ENCODE assay signal across 8 mouse cellular contexts in the genomic region with DNA sequence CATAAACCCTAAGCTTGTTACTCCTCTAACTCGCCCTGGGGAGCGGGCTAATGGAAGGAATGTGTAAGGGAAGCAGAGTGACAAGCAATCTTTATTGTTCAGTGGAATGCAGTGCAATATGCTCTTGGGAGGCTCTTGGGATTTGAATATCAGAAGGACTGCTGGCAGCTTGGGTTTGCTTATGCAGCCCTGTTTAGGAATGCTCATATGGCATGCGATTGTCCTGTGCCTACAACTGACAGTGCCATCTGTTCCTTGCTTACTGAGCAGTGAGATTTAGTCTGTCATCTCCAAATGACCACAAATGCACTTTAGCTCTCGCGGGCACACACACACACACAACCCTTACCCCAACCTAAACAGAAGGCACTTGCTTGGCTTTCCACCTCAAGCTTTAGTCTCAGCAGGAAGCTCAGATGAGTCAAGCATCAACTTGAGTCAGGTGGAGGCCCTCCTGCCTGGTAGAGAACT. TPM values are rescaled to one million over a fixed set of nuclear protein-coding genes. Genes with fewer than 3 reads are reported as not detected.
A peak's percentile ranks its signal among the peaks of the same experiment; 100 is the strongest.
DNase-seq lines count a peak whose midpoint lies in the region; ATAC-seq and TF ChIP-seq lines count a peak whose summit lies in the region.

No protein-coding gene starts in this region.

- peaks cover 16% of the 10 kb centered on the region for H3K4me1 ChIP-seq in cerebellum, adult 2 months (ENCODE audit: control insufficient read depth, insufficient read depth, low read length)
- H3K4me1 ChIP-seq in hindbrain, embryonic 12.5 days = peaks cover 7% of the 10 kb centered on the region
- no peaks in the 10 kb centered on the region; the same call in 1 of the 2 replicates for H3K4me1 ChIP-seq in midbrain, embryonic 14.5 days (ENCODE audit: control insufficient read depth, insufficient read depth, low read length)

- H3K4me3 ChIP-seq in cerebellum, adult 2 months (replicated peaks; ENCODE audit: insufficient read depth, low read depth, low read length) = no peak overlapping the region
- H3K4me3 ChIP-seq in hindbrain, embryonic 12.5 days = no peak overlapping the region
- no peak overlapping the region for H3K4me3 ChIP-seq in midbrain, embryonic 14.5 days (replicated peaks; ENCODE audit: low read depth, low read length)

- H3K9ac ChIP-seq in hindbrain, embryonic 12.5 days = no peak overlapping the region
- no peak overlapping the region for H3K9ac ChIP-seq in midbrain, embryonic 14.5 days (replicated peaks; ENCODE audit: low read length)

- 0 out of 2 replicates have a peak, but pooled peaks have one; percentile 2 for TF ChIP-seq CTCF in cerebellum, adult 2 months (IDR thresholded peaks at IDR 0.05; ENCODE audit: borderline replicate concordance, insufficient read depth, low read depth, low read length)

- peak overlapping the region; percentile 92; the same call in 1 of the 2 replicates for H3K27ac ChIP-seq in cerebellum, adult 2 months (ENCODE audit: insufficient read depth, low read length)
- 0 out of 2 replicates have a peak overlapping the region, but pooled peaks have one; percentile 25 for H3K27ac ChIP-seq in hindbrain, embryonic 12.5 days
- no peak overlapping the region for H3K27ac ChIP-seq in midbrain, embryonic 14.5 days (replicated peaks; ENCODE audit: low read depth, low read length)

- ATAC-seq in hindbrain, embryonic 12.5 days (ENCODE audit: low FRiP score) = peak; percentile 43; the same call in 1 of the 2 replicates
- no peak for ATAC-seq in midbrain, embryonic 14.5 days (ENCODE audit: low FRiP score, low TSS enrichment)
- ATAC-seq in erythroid progenitor cell, adult 5-6 weeks (replicated peaks; ENCODE audit: low FRiP score, poor library complexity, severe bottlenecking) = no peak

- TF ChIP-seq POLR2A in cerebellum, adult 2 months (IDR thresholded peaks at IDR 0.05; ENCODE audit: borderline replicate concordance, insufficient read depth, low read length) = peak; percentile 6; the same call in 1 of the 2 replicates

- H3K9me3 ChIP-seq in hindbrain, embryonic 12.5 days (replicated peaks) = no peaks in the 10 kb centered on the region
- no peaks in the 10 kb centered on the region for H3K9me3 ChIP-seq in midbrain, embryonic 14.5 days (ENCODE audit: control insufficient read depth, low read length)

- H3K27me3 ChIP-seq in cerebellum, adult 2 months (ENCODE audit: control insufficient read depth, insufficient read depth, low read length) = no peaks in the 10 kb centered on the region
- H3K27me3 ChIP-seq in hindbrain, embryonic 12.5 days = peaks cover 2% of the 10 kb centered on the region; the same call in 1 of the 2 replicates
- H3K27me3 ChIP-seq in midbrain, embryonic 14.5 days (ENCODE audit: control insufficient read depth, insufficient read depth, low read length) = no peaks in the 10 kb centered on the region

- no peak overlapping the region for H3K4me2 ChIP-seq in hindbrain, embryonic 12.5 days (replicated peaks)
- no peak overlapping the region for H3K4me2 ChIP-seq in midbrain, embryonic 14.5 days (ENCODE audit: low read length)

- H3K36me3 ChIP-seq in hindbrain, embryonic 12.5 days = no peaks in the 10 kb centered on the region
- H3K36me3 ChIP-seq in midbrain, embryonic 14.5 days (ENCODE audit: control insufficient read depth, insufficient read depth, low read length) = no peaks in the 10 kb centered on the region

- DNase-seq in layer of hippocampus, adult 11-12 months (ENCODE audit: low spot score) = peak; percentile 42
- DNase-seq in layer of hippocampus, postnatal 25 days (ENCODE audit: extremely low spot score in 1 of 2, low spot score in 1 of 2) = no peak
- peak; percentile 83 to 97 for DNase-seq in cerebellum, adult 2 months
- DNase-seq in midbrain, embryonic 14.5 days = peak; percentile 28
- DNase-seq in urinary bladder, postnatal 25 days (ENCODE audit: low spot score) = no peak
- DNase-seq in thymus, postnatal 4 days = no peak

- WGBS in cerebellum, adult 2 months = 14% methylated on average over 5 of the region's 5 CpGs
- 49% methylated on average over 5 of the region's 5 CpGs for WGBS in hindbrain, embryonic 12.5 days
- 57% methylated on average over 5 of the region's 5 CpGs for WGBS in midbrain, embryonic 14.5 days

RNA-seq across cellular contexts. Expression of a gene that starts 47.1 kb away (rescaled TPM):
- 1 to 10 TPM; 6.7 to 9.0 TPM for total RNA-seq in layer of hippocampus, postnatal 25 days (2021)
- 7.9 and 8.1 TPM in 2 replicates for polyA plus RNA-seq in cerebellum, adult 2 months (2012; rRNA removed)
- polyA plus RNA-seq in hindbrain, embryonic 12.5 days (2016; fragmentation: Nextera tagmentation; extraction: Ambion mirVana) = 13.5 and 13.7 TPM in 2 replicates
- 7.9 and 10.0 TPM in 2 replicates for polyA plus RNA-seq in midbrain, embryonic 14.5 days (2014; fragmentation: Nextera tagmentation; extraction: Ambion mirVana)
- 2.5 TPM in 2 replicates for total RNA-seq in erythroid progenitor cell, adult 5-6 weeks (2015; ENCODE audit: low replicate concordance)
- 7.1 and 7.5 TPM in 2 replicates for total RNA-seq in erythroid progenitor cell, adult 5-6 weeks (2017; ENCODE audit: low replicate concordance)

RNA-seq across cellular contexts. Expression of a gene that starts 47.4 kb away (rescaled TPM):
- 10 to 100 TPM; 21.2 to 28.3 TPM for total RNA-seq in layer of hippocampus, postnatal 25 days (2021)
- 21.2 and 21.9 TPM in 2 replicates for polyA plus RNA-seq in cerebellum, adult 2 months (2012; rRNA removed)
- 28.0 and 31.0 TPM in 2 replicates for polyA plus RNA-seq in hindbrain, embryonic 12.5 days (2016; fragmentation: Nextera tagmentation; extraction: Ambion mirVana)
- polyA plus RNA-seq in midbrain, embryonic 14.5 days (2014; fragmentation: Nextera tagmentation; extraction: Ambion mirVana) = 20.9 and 21.8 TPM in 2 replicates
- total RNA-seq in erythroid progenitor cell, adult 5-6 weeks (2015; ENCODE audit: low replicate concordance) = 8.6 and 10.1 TPM in 2 replicates
- 5.6 and 9.7 TPM in 2 replicates for total RNA-seq in erythroid progenitor cell, adult 5-6 weeks (2017; ENCODE audit: low replicate concordance)

Comparison
In these comparisons a context has a peak if more than half of its experiments do, and no peak if none do; other contexts are left out.
1. DNase-seq: peak in layer of hippocampus, adult 11-12 months (single experiment), cerebellum, adult 2 months (2 of 2) and midbrain, embryonic 14.5 days (single experiment); none in layer of hippocampus, postnatal 25 days (0 of 2), urinary bladder, postnatal 25 days (single experiment) and thymus, postnatal 4 days (single experiment).